Mouse (Mus musculus): ENCODE measurements around the gene Grk5. TPM values are rescaled to one million over a fixed set of nuclear protein-coding genes. Genes with fewer than 3 reads are reported as not detected.
A peak's percentile ranks its signal among the peaks of the same experiment; 100 is the strongest.

Gene Grk5
- polyA plus RNA-seq, 1 experiment from 2014 or later, result 0.72 TPM

GRCm38 (mm10) chr19:61052786-61053185, 163.2 kb downstream of the Grk5 start:
- no peaks in the 10 kb centered on the region for H3K9me3 ChIP-seq (replicated peaks; ENCODE audit: control insufficient read depth, low read length)
- H3K9ac ChIP-seq (ENCODE audit: low read depth, low read length), result no peak overlapping the region
- H3K27ac ChIP-seq (ENCODE audit: low read length), result no peak overlapping the region
- peaks cover 6% of the 10 kb centered on the region for H3K4me1 ChIP-seq (ENCODE audit: control insufficient read depth, low read depth, low read length)
- H3K36me3 ChIP-seq (ENCODE audit: control insufficient read depth, insufficient read depth), result no peaks in the 10 kb centered on the region
- no peak for ATAC-seq (ENCODE audit: low read depth)
- H3K4me3 ChIP-seq (ENCODE audit: low read depth, low read length), result no peak overlapping the region
- H3K27me3 ChIP-seq (ENCODE audit: control insufficient read depth, insufficient read depth, low read depth, low read length), result no peaks in the 10 kb centered on the region
- H3K4me2 ChIP-seq (ENCODE audit: low read depth, low read length), result no peak overlapping the region

- no peak overlapping the region for H3K4me2 ChIP-seq (ENCODE audit: low read depth, low read length)
- H3K9me3 ChIP-seq (replicated peaks; ENCODE audit: control insufficient read depth, low read length), result no peaks in the 10 kb centered on the region
- no peak for ATAC-seq (ENCODE audit: low read depth)
- peaks cover 6% of the 10 kb centered on the region for H3K4me1 ChIP-seq (ENCODE audit: control insufficient read depth, low read depth, low read length)
- no peak overlapping the region for H3K4me3 ChIP-seq (ENCODE audit: low read depth, low read length)
- 50% methylated on average over 5 of the region's 5 CpGs for WGBS (ENCODE audit: insufficient replicate concordance)
- H3K9ac ChIP-seq (ENCODE audit: low read depth, low read length), result no peak overlapping the region
- H3K27me3 ChIP-seq (ENCODE audit: control insufficient read depth, insufficient read depth, low read depth, low read length), result no peaks in the 10 kb centered on the region
- H3K36me3 ChIP-seq (ENCODE audit: control insufficient read depth, insufficient read depth), result no peaks in the 10 kb centered on the region
- H3K27ac ChIP-seq (ENCODE audit: low read length), result no peak overlapping the region
Measured at GRCm38 (mm10) chr19:61056783-61057410, 167.3 kb downstream of the Grk5 start.

GRCm38 (mm10) chr19:61057581-61057980, 168.0 kb downstream of the Grk5 start:
- Histone ChIP-seq H3K27ac (ENCODE audit: low read length) (no peak overlapping the region), H3K4me1 (ENCODE audit: control insufficient read depth, low read depth, low read length) (peaks cover 6% of the 10 kb centered on the region), H3K4me2 (ENCODE audit: low read depth, low read length) (no peak overlapping the region), H3K36me3 (ENCODE audit: control insufficient read depth, insufficient read depth) (no peaks in the 10 kb centered on the region), H3K9me3 (replicated peaks; ENCODE audit: control insufficient read depth, low read length) (no peaks in the 10 kb centered on the region), H3K27me3 (ENCODE audit: control insufficient read depth, insufficient read depth, low read depth, low read length) (no peaks in the 10 kb centered on the region), H3K4me3 (ENCODE audit: low read depth, low read length) (no peak overlapping the region), H3K9ac (ENCODE audit: low read depth, low read length) (no peak overlapping the region)
- 55% methylated on average over 3 of the region's 3 CpGs for WGBS (ENCODE audit: insufficient replicate concordance)
- ATAC-seq (ENCODE audit: low read depth), result peak; percentile 53; the same call in 1 of the 2 replicates

- Histone ChIP-seq H3K9ac (ENCODE audit: low read depth, low read length) (no peak overlapping the region), H3K9me3 (replicated peaks; ENCODE audit: control insufficient read depth, low read length) (no peaks in the 10 kb centered on the region), H3K4me3 (ENCODE audit: low read depth, low read length) (no peak overlapping the region), H3K4me1 (ENCODE audit: control insufficient read depth, low read depth, low read length) (no peaks in the 10 kb centered on the region), H3K4me2 (ENCODE audit: low read depth, low read length) (no peak overlapping the region), H3K36me3 (ENCODE audit: control insufficient read depth, insufficient read depth) (no peaks in the 10 kb centered on the region), H3K27me3 (ENCODE audit: control insufficient read depth, insufficient read depth, low read depth, low read length) (no peaks in the 10 kb centered on the region), H3K27ac (ENCODE audit: low read length) (no peak overlapping the region)
- no peak for ATAC-seq (ENCODE audit: low read depth)
- 48% methylated on average over 3 of the region's 3 CpGs for WGBS (ENCODE audit: insufficient replicate concordance)
Measured at GRCm38 (mm10) chr19:61064386-61064785, 174.8 kb downstream of the Grk5 start.

GRCm38 (mm10) chr19:61065011-61065410, 175.5 kb downstream of the Grk5 start:
- no peaks in the 10 kb centered on the region for H3K9me3 ChIP-seq (replicated peaks; ENCODE audit: control insufficient read depth, low read length)

GRCm38 (mm10) chr19:61078622-61079021, 189.1 kb downstream of the Grk5 start:
- no peak overlapping the region for H3K9ac ChIP-seq (ENCODE audit: low read depth, low read length)
- no peak for ATAC-seq (ENCODE audit: low read depth)
- 28% methylated on average over 3 of the region's 3 CpGs for WGBS (ENCODE audit: insufficient replicate concordance)
- no peak overlapping the region for H3K4me3 ChIP-seq (ENCODE audit: low read depth, low read length)
- H3K9me3 ChIP-seq (replicated peaks; ENCODE audit: control insufficient read depth, low read length), result no peaks in the 10 kb centered on the region
- no peaks in the 10 kb centered on the region for H3K27me3 ChIP-seq (ENCODE audit: control insufficient read depth, insufficient read depth, low read depth, low read length)
- no peaks in the 10 kb centered on the region; the same call in 1 of the 2 replicates for H3K4me1 ChIP-seq (ENCODE audit: control insufficient read depth, low read depth, low read length)
- no peaks in the 10 kb centered on the region for H3K36me3 ChIP-seq (ENCODE audit: control insufficient read depth, insufficient read depth)
- H3K4me2 ChIP-seq (ENCODE audit: low read depth, low read length), result no peak overlapping the region
- H3K27ac ChIP-seq (ENCODE audit: low read length), result no peak overlapping the region

More at GRCm38 (mm10) chr19:61065011-61065410, 175.5 kb downstream of the Grk5 start:
- H3K9ac ChIP-seq (ENCODE audit: low read depth, low read length), result no peak overlapping the region
- no peak overlapping the region for H3K4me2 ChIP-seq (ENCODE audit: low read depth, low read length)
- no peaks in the 10 kb centered on the region for H3K27me3 ChIP-seq (ENCODE audit: control insufficient read depth, insufficient read depth, low read depth, low read length)
- H3K27ac ChIP-seq (ENCODE audit: low read length), result no peak overlapping the region
- no peaks in the 10 kb centered on the region for H3K4me1 ChIP-seq (ENCODE audit: control insufficient read depth, low read depth, low read length)
- H3K36me3 ChIP-seq (ENCODE audit: control insufficient read depth, insufficient read depth), result no peaks in the 10 kb centered on the region
- no peak for ATAC-seq (ENCODE audit: low read depth)
- 52% methylated on average over 1 of the region's 1 CpGs for WGBS (ENCODE audit: insufficient replicate concordance)
- no peak overlapping the region for H3K4me3 ChIP-seq (ENCODE audit: low read depth, low read length)

GRCm38 (mm10) chr19:61080251-61080749, 190.8 kb downstream of the Grk5 start:
- Histone ChIP-seq H3K4me1 (ENCODE audit: control insufficient read depth, low read depth, low read length) (no peaks in the 10 kb centered on the region; the same call in 1 of the 2 replicates), H3K9me3 (replicated peaks; ENCODE audit: control insufficient read depth, low read length) (no peaks in the 10 kb centered on the region), H3K27ac (ENCODE audit: low read length) (no peak overlapping the region), H3K27me3 (ENCODE audit: control insufficient read depth, insufficient read depth, low read depth, low read length) (no peaks in the 10 kb centered on the region), H3K4me3 (ENCODE audit: low read depth, low read length) (no peak overlapping the region), H3K9ac (ENCODE audit: low read depth, low read length) (no peak overlapping the region), H3K36me3 (ENCODE audit: control insufficient read depth, insufficient read depth) (no peaks in the 10 kb centered on the region), H3K4me2 (ENCODE audit: low read depth, low read length) (no peak overlapping the region)
- ATAC-seq (ENCODE audit: low read depth), result no peak
- WGBS (ENCODE audit: insufficient replicate concordance), result 65% methylated on average over 5 of the region's 5 CpGs

GRCm38 (mm10) chr19:61083006-61083405, 193.5 kb downstream of the Grk5 start:
- 84% methylated on average over 8 of the region's 8 CpGs for WGBS (ENCODE audit: insufficient replicate concordance)
- no peak overlapping the region for H3K4me3 ChIP-seq (ENCODE audit: low read depth, low read length)

GRCm38 (mm10) chr19:61084149-61084940, 194.8 kb downstream of the Grk5 start:
- Histone ChIP-seq H3K36me3 (ENCODE audit: control insufficient read depth, insufficient read depth) (no peaks in the 10 kb centered on the region), H3K4me3 (ENCODE audit: low read depth, low read length) (no peak overlapping the region), H3K9ac (ENCODE audit: low read depth, low read length) (no peak overlapping the region), H3K4me2 (ENCODE audit: low read depth, low read length) (no peak overlapping the region), H3K27ac (ENCODE audit: low read length) (no peak overlapping the region), H3K27me3 (ENCODE audit: control insufficient read depth, insufficient read depth, low read depth, low read length) (no peaks in the 10 kb centered on the region), H3K9me3 (replicated peaks; ENCODE audit: control insufficient read depth, low read length) (no peaks in the 10 kb centered on the region), H3K4me1 (ENCODE audit: control insufficient read depth, low read depth, low read length) (no peaks in the 10 kb centered on the region; the same call in 1 of the 2 replicates)
- 23% methylated on average over 4 of the region's 4 CpGs for WGBS (ENCODE audit: insufficient replicate concordance)
- ATAC-seq (ENCODE audit: low read depth), result 0 out of 2 replicates have a peak, but pooled peaks have one; percentile 16

More at GRCm38 (mm10) chr19:61083006-61083405, 193.5 kb downstream of the Grk5 start:
- no peak for ATAC-seq (ENCODE audit: low read depth)
- H3K36me3 ChIP-seq (ENCODE audit: control insufficient read depth, insufficient read depth), result no peaks in the 10 kb centered on the region
- no peaks in the 10 kb centered on the region; the same call in 1 of the 2 replicates for H3K4me1 ChIP-seq (ENCODE audit: control insufficient read depth, low read depth, low read length)
- H3K4me2 ChIP-seq (ENCODE audit: low read depth, low read length), result no peak overlapping the region
- no peak overlapping the region for H3K27ac ChIP-seq (ENCODE audit: low read length)
- H3K9ac ChIP-seq (ENCODE audit: low read depth, low read length), result no peak overlapping the region
- H3K9me3 ChIP-seq (replicated peaks; ENCODE audit: control insufficient read depth, low read length), result no peaks in the 10 kb centered on the region
- no peaks in the 10 kb centered on the region for H3K27me3 ChIP-seq (ENCODE audit: control insufficient read depth, insufficient read depth, low read depth, low read length)

Measured in liver, embryonic 16.5 days (tissue).